Mouse (Mus musculus): ENCODE measurements around the gene Lama1. TPM values are rescaled to one million over a fixed set of nuclear protein-coding genes. Genes with fewer than 3 reads are reported as not detected.

Lama1 gene
- polyA plus RNA-seq, 1 experiment: 0.28 TPM

DNA sequence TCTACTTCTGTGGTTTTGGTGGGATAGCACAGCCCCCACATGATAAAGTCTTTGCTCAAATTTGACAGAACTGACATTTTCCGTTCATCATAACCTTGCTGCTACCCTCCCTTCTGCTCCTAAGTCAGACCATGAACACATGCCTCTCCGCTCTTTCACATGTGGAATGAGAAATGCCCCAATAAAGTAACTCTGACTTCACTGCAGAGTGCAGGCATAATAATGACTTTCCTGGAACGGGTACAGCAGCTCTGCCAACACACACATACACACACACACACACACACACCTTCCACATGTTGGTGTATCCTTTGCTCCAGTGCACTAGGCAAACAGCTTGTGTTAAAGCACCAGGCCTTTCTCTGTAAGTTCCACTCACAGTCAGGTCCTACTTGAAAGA is 167.9 kb downstream of the Lama1 start:
- Histone ChIP-seq H3K4me3 (ENCODE audit: control insufficient read depth, insufficient read depth, low read length) (no peak overlapping the region), H3K36me3 (ENCODE audit: control insufficient read depth, insufficient read depth, low read length) (no peaks in the 10 kb centered on the region), H3K4me1 (replicated peaks; ENCODE audit: control insufficient read depth, insufficient read depth, low read length) (no peaks in the 10 kb centered on the region), H3K27me3 (ENCODE audit: control insufficient read depth, insufficient read depth, low read length) (no peaks in the 10 kb centered on the region), H3K27ac (ENCODE audit: control insufficient read depth, insufficient read depth, low read length) (no peak overlapping the region)
- WGBS: 84% methylated on average over 3 of the region's 3 CpGs
- DNase-seq: no peak
- TF ChIP-seq CTCF (IDR thresholded peaks at IDR 0.05; ENCODE audit: borderline replicate concordance, control insufficient read depth, extremely low read depth, insufficient read depth, low read length, poor library complexity): no peak
- no peak for TF ChIP-seq POLR2A (IDR thresholded peaks at IDR 0.05; ENCODE audit: control insufficient read depth, extremely low read depth, insufficient read depth, low read length, poor library complexity)

DNA sequence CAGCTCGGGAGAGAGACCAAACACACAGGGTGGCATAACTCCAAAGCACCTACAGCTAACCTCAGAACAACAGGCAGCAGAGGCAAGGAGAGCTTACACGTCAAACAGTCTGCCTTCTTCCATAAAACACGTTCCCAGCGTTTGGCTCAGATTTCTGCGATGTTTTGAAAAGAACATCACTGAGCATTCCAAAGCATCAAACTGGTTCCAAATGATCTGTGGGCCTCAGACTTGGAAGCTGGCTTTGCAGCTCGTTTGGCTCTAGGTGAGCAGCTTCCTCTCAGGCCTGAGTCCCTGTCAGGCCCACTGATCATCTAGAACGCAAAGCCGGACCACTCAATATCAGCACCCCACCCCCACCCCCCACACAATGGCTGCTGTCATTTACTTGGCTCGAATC is 169.0 kb downstream of the Lama1 start:
- Histone ChIP-seq H3K27ac (ENCODE audit: control insufficient read depth, insufficient read depth, low read length) (no peak overlapping the region), H3K4me3 (ENCODE audit: control insufficient read depth, insufficient read depth, low read length) (no peak overlapping the region), H3K36me3 (ENCODE audit: control insufficient read depth, insufficient read depth, low read length) (no peaks in the 10 kb centered on the region), H3K4me1 (replicated peaks; ENCODE audit: control insufficient read depth, insufficient read depth, low read length) (no peaks in the 10 kb centered on the region), H3K27me3 (ENCODE audit: control insufficient read depth, insufficient read depth, low read length) (no peaks in the 10 kb centered on the region)
- DNase-seq: no peak
- TF ChIP-seq CTCF (IDR thresholded peaks at IDR 0.05; ENCODE audit: borderline replicate concordance, control insufficient read depth, extremely low read depth, insufficient read depth, low read length, poor library complexity) (no peak), POLR2A (IDR thresholded peaks at IDR 0.05; ENCODE audit: control insufficient read depth, extremely low read depth, insufficient read depth, low read length, poor library complexity) (no peak)
- 89% methylated on average over 9 of the region's 9 CpGs for WGBS

DNA sequence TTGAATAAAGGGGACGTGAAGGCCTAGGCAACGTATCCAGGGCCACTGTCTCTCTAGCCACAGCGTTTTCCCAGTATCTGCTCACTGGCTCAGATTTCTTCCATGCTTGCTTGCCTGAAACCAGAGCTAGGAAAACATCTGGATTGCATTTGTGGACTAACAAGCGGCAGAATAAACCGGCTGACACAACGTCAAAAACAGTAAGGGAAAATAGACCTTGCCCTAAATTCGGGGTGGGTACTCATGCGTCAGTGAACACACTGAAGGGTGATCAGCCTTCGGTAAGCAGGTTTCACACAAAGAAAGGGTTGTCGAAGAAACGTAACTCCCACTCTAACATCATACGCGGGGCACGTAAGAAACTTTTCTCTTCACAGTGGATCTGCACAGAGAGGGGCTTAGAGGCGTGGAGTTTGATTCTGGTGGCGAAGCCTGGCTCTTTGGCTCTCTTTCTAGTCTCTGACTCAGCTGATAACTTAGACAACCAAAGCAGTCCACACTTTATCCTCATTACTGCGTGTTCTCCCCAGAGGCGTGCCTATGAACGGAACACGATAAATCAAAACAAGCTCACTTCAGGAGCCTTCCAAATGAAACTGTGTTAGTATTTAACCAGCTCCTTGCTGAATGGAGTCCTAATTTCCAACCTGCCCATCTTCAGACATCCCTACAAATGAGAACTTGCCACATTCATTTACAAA is 169.6 kb downstream of the Lama1 start:
- H3K27ac ChIP-seq (ENCODE audit: control insufficient read depth, insufficient read depth, low read length): no peak overlapping the region

DNA sequence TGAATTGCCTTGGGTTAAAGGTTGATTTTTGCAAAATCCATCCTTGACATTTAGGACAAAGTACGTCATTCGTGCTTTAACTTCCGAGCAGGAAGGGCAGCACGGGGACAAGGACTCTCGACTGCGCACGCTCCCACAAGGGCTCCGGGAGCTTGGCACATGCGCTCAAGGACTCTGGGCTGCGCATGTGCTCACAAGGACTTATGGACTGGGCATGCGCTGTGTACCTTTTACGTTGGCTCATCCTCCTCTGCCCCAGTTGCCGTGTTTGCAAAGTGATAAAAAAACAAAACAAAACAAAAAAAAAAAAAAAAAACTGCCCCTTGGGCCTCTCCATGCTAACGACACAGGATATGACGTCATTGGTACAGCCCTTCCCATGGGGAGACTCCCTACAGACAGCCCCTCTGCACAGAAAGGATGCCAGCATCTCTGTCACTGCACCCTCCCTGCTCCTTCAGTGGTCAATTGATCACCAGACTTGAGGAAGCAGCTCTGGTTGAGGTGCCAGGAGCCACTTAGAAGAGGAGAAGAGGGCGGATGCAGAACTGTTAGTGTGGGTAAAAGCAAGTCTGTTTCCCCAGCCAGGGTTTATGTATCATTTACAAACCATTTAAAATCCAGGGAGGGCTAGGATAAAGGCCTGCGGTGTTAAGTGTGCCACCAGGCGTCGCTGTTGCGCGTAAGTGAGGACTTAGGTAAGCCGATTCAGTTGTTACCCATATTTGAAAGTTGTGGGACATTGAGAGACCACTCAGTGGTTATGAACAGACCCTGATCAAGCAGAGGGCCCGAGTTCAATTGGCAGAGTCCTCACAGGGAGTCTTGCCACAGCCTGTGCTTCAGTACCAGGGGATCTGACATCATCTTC is 172.9 kb downstream of the Lama1 start:
- WGBS: 78% methylated on average over 23 of the region's 23 CpGs
- TF ChIP-seq CTCF (IDR thresholded peaks at IDR 0.05; ENCODE audit: borderline replicate concordance, control insufficient read depth, extremely low read depth, insufficient read depth, low read length, poor library complexity) (no peak), POLR2A (IDR thresholded peaks at IDR 0.05; ENCODE audit: control insufficient read depth, extremely low read depth, insufficient read depth, low read length, poor library complexity) (no peak)
- Histone ChIP-seq H3K27ac (ENCODE audit: control insufficient read depth, insufficient read depth, low read length) (no peak overlapping the region), H3K4me3 (ENCODE audit: control insufficient read depth, insufficient read depth, low read length) (no peak overlapping the region), H3K4me1 (replicated peaks; ENCODE audit: control insufficient read depth, insufficient read depth, low read length) (no peaks in the 10 kb centered on the region), H3K27me3 (ENCODE audit: control insufficient read depth, insufficient read depth, low read length) (no peaks in the 10 kb centered on the region), H3K36me3 (ENCODE audit: control insufficient read depth, insufficient read depth, low read length) (no peaks in the 10 kb centered on the region)
- peak; percentile 13 for DNase-seq

More for the DNA sequence above, 169.6 kb downstream of the Lama1 start:
- DNase-seq: no peak
- Histone ChIP-seq H3K4me3 (ENCODE audit: control insufficient read depth, insufficient read depth, low read length) (no peak overlapping the region), H3K36me3 (ENCODE audit: control insufficient read depth, insufficient read depth, low read length) (no peaks in the 10 kb centered on the region), H3K4me1 (replicated peaks; ENCODE audit: control insufficient read depth, insufficient read depth, low read length) (no peaks in the 10 kb centered on the region), H3K27me3 (ENCODE audit: control insufficient read depth, insufficient read depth, low read length) (no peaks in the 10 kb centered on the region)
- 93% methylated on average over 20 of the region's 20 CpGs for WGBS
- no peak for TF ChIP-seq POLR2A (IDR thresholded peaks at IDR 0.05; ENCODE audit: control insufficient read depth, extremely low read depth, insufficient read depth, low read length, poor library complexity)
- no peak for TF ChIP-seq CTCF (IDR thresholded peaks at IDR 0.05; ENCODE audit: borderline replicate concordance, control insufficient read depth, extremely low read depth, insufficient read depth, low read length, poor library complexity)

Other genes with a start within 250 kb of the Lama1 start
- gene Lrrc30, start 64.5 kb upstream of the Lama1 start, polyA plus RNA-seq (2012; rRNA removed): not detected in 2 replicates

All from thymus, adult 2 months (tissue).